ENCODE assay signal across 26 mouse cellular contexts in genomic region chr8:47080037-47080436, GRCm38 (mm10).
DNase-seq lines count a peak whose midpoint lies in the region; ATAC-seq and TF ChIP-seq lines count a peak whose summit lies in the region.
"Had no signal": no experiment of that assay in that cellular context is flagged by ENCODE, and none has a peak within 500 bp of the region (broad histone marks: within the 10 kb centered on the region; RNA-seq: fewer than 3 reads in every experiment).

No protein-coding gene starts in this region.

- no peaks in the 10 kb centered on the region for H3K9me3 ChIP-seq in kidney, embryonic 14.5 days (ENCODE audit: control insufficient read depth, low read length)
- H3K9me3 ChIP-seq in kidney, embryonic 15.5 days (replicated peaks), result no peaks in the 10 kb centered on the region
- no peaks in the 10 kb centered on the region for H3K9me3 ChIP-seq in limb, embryonic 14.5 days (ENCODE audit: control insufficient read depth, low read length)
- H3K9me3 ChIP-seq: hindbrain, embryonic 13.5 days; limb, embryonic 13.5 days; liver, embryonic 12.5 days; midbrain, embryonic 13.5 days had no signal

- H3K9ac ChIP-seq in kidney, embryonic 14.5 days (ENCODE audit: low read depth, low read length), result no peak overlapping the region
- no peak overlapping the region for H3K9ac ChIP-seq in kidney, embryonic 15.5 days
- H3K9ac ChIP-seq in limb, embryonic 14.5 days (ENCODE audit: low read depth, low read length, severe bottlenecking), result no peak overlapping the region
- H3K9ac ChIP-seq: heart, embryonic 12.5 days; hindbrain, embryonic 13.5 days; limb, embryonic 13.5 days; liver, embryonic 12.5 days; liver, postnatal 0 days; midbrain, embryonic 13.5 days had no signal

- no peak overlapping the region for H3K4me2 ChIP-seq in kidney, embryonic 14.5 days (replicated peaks; ENCODE audit: low read depth, low read length)
- no peak overlapping the region for H3K4me2 ChIP-seq in kidney, embryonic 15.5 days
- no peak overlapping the region for H3K4me2 ChIP-seq in limb, embryonic 14.5 days (replicated peaks; ENCODE audit: low read depth, low read length, severe bottlenecking)
- H3K4me2 ChIP-seq: heart, embryonic 12.5 days; hindbrain, embryonic 13.5 days; limb, embryonic 13.5 days; liver, embryonic 12.5 days; midbrain, embryonic 13.5 days had no signal

- H3K36me3 ChIP-seq in kidney, embryonic 14.5 days (ENCODE audit: control insufficient read depth, insufficient read depth, low read length), result no peaks in the 10 kb centered on the region
- no peaks in the 10 kb centered on the region for H3K36me3 ChIP-seq in kidney, embryonic 15.5 days
- H3K36me3 ChIP-seq in limb, embryonic 14.5 days (ENCODE audit: control insufficient read depth, insufficient read depth, low read length), result no peaks in the 10 kb centered on the region
- H3K36me3 ChIP-seq: heart, embryonic 12.5 days; hindbrain, embryonic 13.5 days; limb, embryonic 13.5 days; liver, embryonic 12.5 days; midbrain, embryonic 13.5 days had no signal

- no peak overlapping the region for H3K27ac ChIP-seq in kidney, embryonic 14.5 days (ENCODE audit: low read depth, low read length)
- no peak overlapping the region for H3K27ac ChIP-seq in kidney, embryonic 15.5 days
- H3K27ac ChIP-seq in limb, embryonic 14.5 days (replicated peaks; ENCODE audit: low read depth, low read length), result no peak overlapping the region
- H3K27ac ChIP-seq: heart, adult 2 months; hindbrain, embryonic 13.5 days; limb, embryonic 13.5 days; liver, embryonic 12.5 days; midbrain, embryonic 13.5 days had no signal

- ATAC-seq in kidney, embryonic 14.5 days (ENCODE audit: low FRiP score, low TSS enrichment), result peak; percentile 69; the same call in 1 of the 2 replicates
- ATAC-seq in kidney, embryonic 15.5 days (replicated peaks; ENCODE audit: low FRiP score), result no peak
- no peak for ATAC-seq in limb, embryonic 14.5 days (ENCODE audit: low FRiP score, low read depth)
- ATAC-seq: forebrain, embryonic 14.5 days; intestine, embryonic 16.5 days; liver, embryonic 12.5 days; liver, postnatal 0 days; midbrain, embryonic 13.5 days had no signal

- no peak for TF ChIP-seq POLR2A in limb, embryonic 14.5 days (IDR thresholded peaks at IDR 0.05; ENCODE audit: borderline replicate concordance, extremely low read depth, insufficient read depth, insufficient read length)

- H3K27me3 ChIP-seq in kidney, embryonic 14.5 days (ENCODE audit: control insufficient read depth, insufficient read depth, low read length), result no peaks in the 10 kb centered on the region
- H3K27me3 ChIP-seq in kidney, embryonic 15.5 days, result no peaks in the 10 kb centered on the region
- no peaks in the 10 kb centered on the region for H3K27me3 ChIP-seq in limb, embryonic 14.5 days (ENCODE audit: control insufficient read depth, insufficient read depth, low read length)
- H3K27me3 ChIP-seq: heart, embryonic 12.5 days; hindbrain, embryonic 13.5 days; limb, embryonic 13.5 days; liver, embryonic 12.5 days; megakaryocyte, embryonic 14.5 days; midbrain, embryonic 13.5 days had no signal

- WGBS in kidney, embryonic 14.5 days, result 48% methylated on average over 4 of the region's 4 CpGs
- WGBS in kidney, embryonic 15.5 days, result 47% methylated on average over 4 of the region's 4 CpGs
- 27% methylated on average over 4 of the region's 4 CpGs for WGBS in limb, embryonic 14.5 days

- DNase-seq in kidney, postnatal 25 days, result no peak
- DNase-seq in kidney, postnatal 4 days, result peak; percentile 29 to 41
- peak; percentile 11 for DNase-seq in embryo, embryonic 11.5 days (ENCODE audit: low read depth, low spot score)
- peak; percentile 63 for DNase-seq in limb, embryonic 14.5 days (ENCODE audit: low spot score)
- DNase-seq in testis, postnatal 10 days (ENCODE audit: low spot score), result no peak
- DNase-seq: adrenal gland, postnatal 14 days; cerebellum, adult 11 months; cerebellum, adult 9-10 months; cerebellum, postnatal 36 days; heart, adult 2 months; heart, postnatal 4 days; layer of hippocampus, adult 9-11 months; liver, postnatal 0 days; lung, postnatal 4 days; retina, postnatal 1 day; right cerebral cortex, postnatal 14 days had no signal

- H3K4me1 ChIP-seq in kidney, embryonic 14.5 days (ENCODE audit: control insufficient read depth, insufficient read depth, low read length), result peaks cover 5% of the 10 kb centered on the region; the same call in 1 of the 2 replicates
- peaks cover 6% of the 10 kb centered on the region; the same call in 1 of the 2 replicates for H3K4me1 ChIP-seq in kidney, embryonic 15.5 days
- peaks cover 23% of the 10 kb centered on the region for H3K4me1 ChIP-seq in limb, embryonic 14.5 days (ENCODE audit: control insufficient read depth, insufficient read depth, low read length)
- H3K4me1 ChIP-seq: heart, embryonic 12.5 days; hindbrain, embryonic 13.5 days; liver, embryonic 12.5 days; megakaryocyte, embryonic 14.5 days; midbrain, embryonic 13.5 days had no signal

- no peak overlapping the region for H3K4me3 ChIP-seq in kidney, embryonic 14.5 days (ENCODE audit: low read length)
- no peak overlapping the region for H3K4me3 ChIP-seq in kidney, embryonic 15.5 days (replicated peaks)
- H3K4me3 ChIP-seq in limb, embryonic 14.5 days (replicated peaks; ENCODE audit: low read length), result no peak overlapping the region
- H3K4me3 ChIP-seq: heart, adult 2 months; heart, embryonic 12.5 days; hindbrain, embryonic 13.5 days; limb, embryonic 13.5 days; liver, embryonic 12.5 days; megakaryocyte, embryonic 14.5 days; midbrain, embryonic 13.5 days had no signal

Comparison
In these comparisons a context has a peak if more than half of its experiments do, and no peak if none do; other contexts are left out.
1. DNase-seq: peak in kidney, postnatal 4 days (2 of 2), embryo, embryonic 11.5 days (single experiment) and limb, embryonic 14.5 days (single experiment); none in kidney, postnatal 25 days (0 of 2) and testis, postnatal 10 days (single experiment).